Mouse (Mus musculus): Measurements from ENCODE around the gene Emc10. TPM values are rescaled to one million over a fixed set of nuclear protein-coding genes. Genes with fewer than 3 reads are reported as not detected.

Emc10 gene
- polyA plus RNA-seq (2015; fragmentation: Nextera tagmentation; extraction: Ambion mirVana) = 98.8 and 106 TPM in 2 replicates

DNA sequence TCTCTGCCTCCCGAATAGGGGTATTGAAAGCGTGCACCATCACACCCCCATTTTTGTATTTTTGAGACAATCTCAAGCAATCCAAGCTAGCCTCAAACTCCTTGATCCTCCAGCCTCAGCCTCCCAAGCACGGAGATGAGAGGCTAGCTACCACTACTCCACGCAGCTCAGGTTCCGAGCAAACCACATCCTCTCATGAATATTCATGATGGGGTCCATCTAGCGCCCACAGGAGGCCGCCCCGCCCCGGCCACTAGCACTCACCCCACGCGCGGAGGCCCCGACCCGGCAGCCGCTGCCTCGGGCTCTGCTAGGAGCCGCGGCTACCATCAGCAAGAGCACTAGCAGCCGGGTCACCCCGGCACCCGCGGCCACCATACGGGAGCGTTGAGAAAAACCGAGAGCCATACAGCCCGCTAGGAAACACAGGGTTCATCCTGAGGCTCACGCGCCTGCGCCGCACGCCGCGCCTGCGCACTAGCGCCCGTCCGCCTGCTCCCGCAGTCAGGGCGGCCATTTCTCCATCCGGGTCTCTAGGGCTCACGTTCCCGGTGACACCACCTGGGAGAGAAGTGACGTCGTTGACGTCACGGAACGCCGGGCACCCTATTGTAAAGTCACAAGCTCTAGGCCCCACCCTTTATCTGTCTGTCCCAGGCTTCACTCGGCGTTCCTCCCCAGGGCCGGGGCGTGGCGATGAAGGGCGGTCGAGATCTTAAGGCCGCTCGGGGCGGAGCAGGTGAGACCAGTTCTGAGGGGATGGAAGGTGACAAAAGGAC, at the start of gene Emc10, which contains the start of gene Fam71e1:
TSS of gene Emc10 (minus strand) at position 538 of the 779 bp plus-strand sequence.
TSS of gene Fam71e1 (plus strand) at position 590 of the 779 bp plus-strand sequence.
- H3K4me3 ChIP-seq (replicated peaks) = peak within 1 kb of the TSS; percentile 77
- peak within 1 kb of the TSS; percentile 96 for H3K27ac ChIP-seq
- whole genome bisulfite sequencing = under 1% methylated on average over 53 of the region's 58 CpGs
- peaks cover 13% of the 10 kb centered on the region; the same call in 1 of the 2 replicates for H3K36me3 ChIP-seq
- peak within 1 kb of the TSS; percentile 83 for H3K9ac ChIP-seq
- ATAC-seq (ENCODE audit: insufficient read depth, low FRiP score, low read depth) = peak; percentile 97
- peak within 1 kb of the TSS; percentile 95 for H3K4me2 ChIP-seq
- H3K9me3 ChIP-seq = no peaks in the 10 kb centered on the region
- H3K4me1 ChIP-seq = peaks cover 13% of the 10 kb centered on the region
- H3K27me3 ChIP-seq (replicated peaks) = no peaks in the 10 kb centered on the region

DNA sequence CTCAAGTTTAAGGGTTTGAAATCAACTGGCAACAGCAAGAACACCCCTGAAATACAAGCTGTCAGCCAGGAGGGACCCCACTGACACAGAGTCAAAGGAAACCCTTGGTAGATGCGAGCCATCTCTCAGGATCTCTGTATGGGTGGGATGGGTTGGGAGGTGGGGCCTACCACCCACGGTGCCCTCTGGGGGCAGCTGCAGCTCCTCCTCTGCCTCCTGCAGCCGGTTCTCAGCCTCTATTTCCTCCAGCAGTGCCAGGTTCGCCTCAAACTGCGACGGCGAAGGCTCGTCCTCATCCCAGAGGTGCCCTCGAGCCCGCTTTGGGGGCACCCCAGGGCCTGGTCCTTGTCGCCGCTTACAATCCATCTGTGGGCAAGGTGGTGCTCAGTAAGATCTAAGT, 46.7 kb upstream of the Emc10 start:
- Histone ChIP-seq H3K4me3 (replicated peaks) (no peak overlapping the region), H3K4me1 (peaks cover 8% of the 10 kb centered on the region), H3K4me2 (no peak overlapping the region), H3K9ac (no peak overlapping the region), H3K36me3 (peaks cover 37% of the 10 kb centered on the region), H3K9me3 (no peaks in the 10 kb centered on the region), H3K27ac (no peak overlapping the region), H3K27me3 (replicated peaks) (no peaks in the 10 kb centered on the region)
- no peak for ATAC-seq (ENCODE audit: insufficient read depth, low FRiP score, low read depth)
- WGBS = 79% methylated on average over 12 of the region's 12 CpGs

GRCm38 (mm10) chr7:44542555-44542954, 46.2 kb upstream of the Emc10 start:
- Histone ChIP-seq H3K36me3 (peaks cover 38% of the 10 kb centered on the region), H3K4me2 (no peak overlapping the region), H3K4me3 (replicated peaks) (no peak overlapping the region), H3K9ac (no peak overlapping the region), H3K27ac (no peak overlapping the region), H3K9me3 (no peaks in the 10 kb centered on the region), H3K4me1 (peaks cover 3% of the 10 kb centered on the region), H3K27me3 (replicated peaks) (no peaks in the 10 kb centered on the region)
- ATAC-seq (ENCODE audit: insufficient read depth, low FRiP score, low read depth) = no peak
- WGBS = 86% methylated on average over 11 of the region's 11 CpGs

- Histone ChIP-seq H3K9me3 (no peaks in the 10 kb centered on the region), H3K4me3 (replicated peaks) (no peak overlapping the region), H3K36me3 (peaks cover 49% of the 10 kb centered on the region), H3K4me1 (no peaks in the 10 kb centered on the region), H3K4me2 (no peak overlapping the region), H3K27ac (no peak overlapping the region), H3K9ac (no peak overlapping the region), H3K27me3 (replicated peaks) (no peaks in the 10 kb centered on the region)
- 90% methylated on average over 41 of the region's 41 CpGs for WGBS
- no peak for ATAC-seq (ENCODE audit: insufficient read depth, low FRiP score, low read depth)
Observed at GRCm38 (mm10) chr7:44538756-44539624, 42.7 kb upstream of the Emc10 start.

GRCm38 (mm10) chr7:44537496-44537895, 41.2 kb upstream of the Emc10 start:
- Histone ChIP-seq H3K27ac (no peak overlapping the region), H3K27me3 (replicated peaks) (no peaks in the 10 kb centered on the region), H3K36me3 (peaks cover 58% of the 10 kb centered on the region), H3K9ac (no peak overlapping the region), H3K9me3 (no peaks in the 10 kb centered on the region), H3K4me2 (no peak overlapping the region), H3K4me3 (replicated peaks) (no peak overlapping the region), H3K4me1 (no peaks in the 10 kb centered on the region)
- no peak for ATAC-seq (ENCODE audit: insufficient read depth, low FRiP score, low read depth)
- 91% methylated on average over 13 of the region's 13 CpGs for WGBS

DNA sequence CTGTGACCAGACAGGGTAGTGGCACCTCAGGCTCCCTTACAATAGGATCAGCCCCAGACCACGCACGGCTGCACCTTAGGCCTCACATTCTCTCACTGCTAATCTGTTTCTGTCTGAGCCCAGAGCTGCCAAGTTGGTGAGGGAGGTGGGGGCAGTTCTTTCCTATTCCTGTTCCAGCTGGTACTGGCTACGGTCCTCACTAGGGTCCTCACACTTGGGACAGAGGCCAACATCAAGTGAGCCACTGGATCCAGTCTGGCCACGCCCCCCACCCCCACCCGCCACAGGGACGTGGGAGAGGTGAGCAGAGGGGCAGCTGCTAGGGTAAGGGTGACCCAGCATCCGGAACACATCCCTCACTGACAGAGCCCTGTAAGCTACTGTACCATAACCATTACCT, 40.7 kb upstream of the Emc10 start:
- Histone ChIP-seq H3K27me3 (replicated peaks) (no peaks in the 10 kb centered on the region), H3K9me3 (no peaks in the 10 kb centered on the region), H3K4me1 (no peaks in the 10 kb centered on the region), H3K9ac (no peak overlapping the region), H3K27ac (no peak overlapping the region), H3K36me3 (peaks cover 53% of the 10 kb centered on the region), H3K4me2 (no peak overlapping the region), H3K4me3 (replicated peaks) (no peak overlapping the region)
- ATAC-seq (ENCODE audit: insufficient read depth, low FRiP score, low read depth) = no peak
- WGBS = 70% methylated on average over 7 of the region's 7 CpGs

GRCm38 (mm10) chr7:44536590-44536968, 40.2 kb upstream of the Emc10 start:
- Histone ChIP-seq H3K27me3 (replicated peaks) (no peaks in the 10 kb centered on the region), H3K4me2 (no peak overlapping the region), H3K36me3 (peaks cover 50% of the 10 kb centered on the region), H3K4me1 (no peaks in the 10 kb centered on the region), H3K4me3 (replicated peaks) (no peak overlapping the region), H3K27ac (no peak overlapping the region), H3K9ac (no peak overlapping the region), H3K9me3 (no peaks in the 10 kb centered on the region)
- ATAC-seq (ENCODE audit: insufficient read depth, low FRiP score, low read depth) = no peak
- WGBS = 86% methylated on average over 6 of the region's 6 CpGs

DNA sequence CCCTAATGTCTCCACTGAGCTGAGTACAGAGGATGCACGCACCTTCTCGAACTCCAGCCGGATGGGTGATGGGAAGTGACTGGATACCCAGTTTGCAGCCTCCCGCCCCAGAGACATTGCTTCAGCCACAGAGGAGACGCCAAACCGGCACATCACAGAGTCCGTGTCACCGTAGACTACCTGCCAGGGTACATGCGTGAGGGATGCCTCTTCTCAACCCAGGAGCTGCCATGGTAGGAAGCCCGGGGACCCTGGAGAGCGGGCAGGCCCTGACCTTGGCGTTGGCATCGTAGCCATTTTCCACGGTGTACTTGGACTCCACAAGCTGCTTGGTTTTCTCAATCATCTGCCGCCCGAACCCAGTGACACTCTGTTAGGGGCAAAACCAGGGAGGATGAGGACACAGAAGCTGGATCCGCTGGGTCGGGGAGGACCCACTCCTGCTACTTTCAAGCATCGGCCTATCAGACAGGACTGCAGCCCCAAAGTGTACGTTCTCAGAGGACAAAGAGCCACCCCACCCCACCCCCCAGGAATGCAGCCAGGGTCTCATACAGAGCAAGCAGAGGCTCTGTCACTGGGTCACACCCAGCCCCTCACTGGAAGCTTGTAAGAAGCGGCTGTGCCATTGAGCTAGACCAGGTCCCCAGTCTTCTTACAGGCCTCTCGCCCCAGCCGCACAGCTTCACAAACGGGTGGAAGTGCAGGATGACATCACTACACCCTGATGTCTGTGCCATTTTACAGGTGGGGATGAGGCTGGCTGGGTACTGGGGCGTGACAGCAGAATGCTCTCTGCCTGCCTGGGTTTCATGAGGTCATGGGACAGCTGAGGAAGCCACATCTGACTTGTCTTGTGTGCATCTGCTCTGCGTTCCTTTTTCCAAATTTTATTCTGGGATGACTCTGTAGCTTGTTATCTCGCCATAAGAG, 39.6 kb upstream of the Emc10 start:
- no peak for ATAC-seq (ENCODE audit: insufficient read depth, low FRiP score, low read depth)
- WGBS = 91% methylated on average over 27 of the region's 27 CpGs
- H3K27ac ChIP-seq = no peak overlapping the region
- no peaks in the 10 kb centered on the region for H3K9me3 ChIP-seq
- H3K4me3 ChIP-seq (replicated peaks) = no peak overlapping the region
- H3K4me2 ChIP-seq = no peak overlapping the region
- no peaks in the 10 kb centered on the region for H3K4me1 ChIP-seq
- H3K36me3 ChIP-seq = peaks cover 43% of the 10 kb centered on the region
- H3K9ac ChIP-seq = no peak overlapping the region
- no peaks in the 10 kb centered on the region for H3K27me3 ChIP-seq (replicated peaks)

GRCm38 (mm10) chr7:44534656-44535441, 38.5 kb upstream of the Emc10 start:
- Histone ChIP-seq H3K9ac (no peak overlapping the region), H3K27me3 (replicated peaks) (no peaks in the 10 kb centered on the region), H3K27ac (no peak overlapping the region), H3K36me3 (peaks cover 35% of the 10 kb centered on the region), H3K4me3 (replicated peaks) (no peak overlapping the region), H3K4me2 (no peak overlapping the region), H3K9me3 (no peaks in the 10 kb centered on the region), H3K4me1 (no peaks in the 10 kb centered on the region)
- 85% methylated on average over 19 of the region's 19 CpGs for WGBS
- ATAC-seq (ENCODE audit: insufficient read depth, low FRiP score, low read depth) = no peak

DNA sequence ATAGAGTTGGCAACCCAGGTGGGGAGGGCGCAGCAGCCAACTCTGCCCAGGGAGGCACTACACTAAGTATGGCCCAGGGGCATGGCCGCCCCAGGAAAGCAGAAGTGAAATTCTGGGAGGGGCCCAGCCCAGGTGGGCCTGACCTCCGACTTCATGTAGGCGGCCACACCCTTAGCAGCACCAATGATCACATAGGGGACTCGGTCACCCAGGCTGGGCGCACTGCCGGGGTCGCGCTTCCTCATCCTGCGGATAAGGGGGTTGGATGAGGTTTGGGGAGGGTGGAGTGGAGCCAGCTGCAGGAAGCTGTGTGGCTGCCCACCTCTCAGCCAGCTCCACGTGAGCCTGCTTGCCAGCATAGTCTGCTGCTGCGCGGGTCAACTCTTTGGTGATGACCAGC, 37.9 kb upstream of the Emc10 start:
- Histone ChIP-seq H3K27ac (no peak overlapping the region), H3K9ac (no peak overlapping the region), H3K9me3 (no peaks in the 10 kb centered on the region), H3K36me3 (peaks cover 32% of the 10 kb centered on the region), H3K27me3 (replicated peaks) (no peaks in the 10 kb centered on the region; the same call in 1 of the 2 replicates), H3K4me1 (no peaks in the 10 kb centered on the region), H3K4me2 (no peak overlapping the region), H3K4me3 (replicated peaks) (no peak overlapping the region)
- WGBS = 84% methylated on average over 13 of the region's 13 CpGs
- no peak for ATAC-seq (ENCODE audit: insufficient read depth, low FRiP score, low read depth)

- 81% methylated on average over 12 of the region's 12 CpGs for WGBS
- no peak overlapping the region for H3K4me3 ChIP-seq (replicated peaks)
- no peak overlapping the region for H3K4me2 ChIP-seq
- H3K27ac ChIP-seq = no peak overlapping the region
- H3K9me3 ChIP-seq = no peaks in the 10 kb centered on the region
- H3K27me3 ChIP-seq (replicated peaks) = no peaks in the 10 kb centered on the region; the same call in 1 of the 2 replicates
- H3K36me3 ChIP-seq = peaks cover 27% of the 10 kb centered on the region
- no peak for ATAC-seq (ENCODE audit: insufficient read depth, low FRiP score, low read depth)
- no peaks in the 10 kb centered on the region for H3K4me1 ChIP-seq
- no peak overlapping the region for H3K9ac ChIP-seq
Observed at GRCm38 (mm10) chr7:44533746-44534045, 37.4 kb upstream of the Emc10 start.
